In genomic region chr17:67033547-67033946, GRCm38 (mm10) we compare ENCODE assay signal across 29 mouse cellular contexts.
"Had no signal": no experiment of that assay in that cellular context is flagged by ENCODE, and none has a peak within 500 bp of the region (broad histone marks: within the 10 kb centered on the region; RNA-seq: fewer than 3 reads in every experiment).

No protein-coding gene starts in this region.

- ATAC-seq: hindbrain, embryonic 16.5 days; hindbrain, postnatal 0 days; inflammation-experienced regulatory T-cells, adult 6 months; intestine, embryonic 15.5 days; intestine, embryonic 16.5 days; intestine, postnatal 0 days had no signal

- DNase-seq: heart, postnatal 10 days; heart, postnatal 14 days; heart, postnatal 36 days; heart, postnatal 4 days; kidney, adult 11 months; kidney, adult 18-20 months; kidney, adult 2 months; kidney, adult 8-10 months; kidney, adult 9 months; kidney, postnatal 10 days; kidney, postnatal 14 days; kidney, postnatal 25 days; kidney, postnatal 36 days; kidney, postnatal 4 days; layer of hippocampus, adult 9-11 months; layer of hippocampus, postnatal 36 days had no signal

- H3K27me3 ChIP-seq: heart, embryonic 12.5 days; heart, embryonic 13.5 days; heart, embryonic 15.5 days; hindbrain, embryonic 12.5 days; hindbrain, embryonic 13.5 days; hindbrain, embryonic 15.5 days; intestine, embryonic 15.5 days; kidney, embryonic 15.5 days had no signal
